Mouse (Mus musculus) yolk sac, embryonic 10.5 days (tissue): ENCODE measurements at regions not wholly inside any gene's neighbourhood (a gene's known extent, or its start where the extent isn't known, plus 50 kb on each side); places are given as distances from the start of the nearest gene placed in this dataset.
"Not testable (repeated sequence)": the region's sequence is repeated elsewhere in the genome, so short reads cannot be mapped to it uniquely, and the experiment has no call there.

Experiments
- DNase-seq: peaks from one replicate; pipeline ENCODE4 v3.0.0-alpha.2; 2017; ENCODE audit warnings: low spot score

DNA sequence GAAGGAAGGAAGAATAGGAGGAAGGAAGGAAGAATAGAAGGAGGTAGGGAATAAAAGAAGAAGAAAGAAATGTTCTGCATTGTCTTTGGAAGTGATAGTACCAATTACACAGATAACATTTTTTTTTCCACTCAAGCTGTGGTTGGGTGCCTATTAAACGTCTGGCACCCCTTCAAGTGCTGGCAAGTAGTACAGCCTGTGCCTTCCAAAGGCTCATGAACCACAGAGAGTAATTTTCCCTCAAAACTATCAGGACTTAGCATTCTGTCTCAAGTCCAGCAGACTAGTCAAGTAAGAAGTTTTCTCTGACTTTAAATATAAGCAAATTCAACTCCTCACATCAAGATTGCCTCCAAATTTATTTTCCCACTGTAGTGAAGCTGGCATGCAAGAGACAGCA, 321.0 kb upstream of the Klf6 start:
- no peak for DNase-seq

DNA sequence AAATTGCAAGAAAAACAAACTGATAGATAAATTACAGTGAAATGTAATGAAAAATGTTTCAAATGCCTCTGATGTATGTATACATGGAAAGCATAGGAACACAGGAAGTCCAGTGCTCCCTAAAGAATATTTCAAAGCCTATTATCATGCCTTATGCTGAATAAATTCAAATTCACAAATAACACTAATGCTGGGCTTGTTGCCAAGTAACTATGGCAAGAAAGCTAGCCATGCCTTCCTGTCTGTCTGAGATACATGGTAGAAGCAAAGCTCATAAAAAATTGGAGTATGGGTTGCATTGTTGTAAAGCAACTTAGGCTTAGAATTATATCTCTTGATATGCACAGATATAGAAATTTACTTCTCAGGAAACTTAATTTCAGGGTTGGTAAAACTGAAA, 315.8 kb upstream of the Klf6 start:
- no peak for DNase-seq

DNA sequence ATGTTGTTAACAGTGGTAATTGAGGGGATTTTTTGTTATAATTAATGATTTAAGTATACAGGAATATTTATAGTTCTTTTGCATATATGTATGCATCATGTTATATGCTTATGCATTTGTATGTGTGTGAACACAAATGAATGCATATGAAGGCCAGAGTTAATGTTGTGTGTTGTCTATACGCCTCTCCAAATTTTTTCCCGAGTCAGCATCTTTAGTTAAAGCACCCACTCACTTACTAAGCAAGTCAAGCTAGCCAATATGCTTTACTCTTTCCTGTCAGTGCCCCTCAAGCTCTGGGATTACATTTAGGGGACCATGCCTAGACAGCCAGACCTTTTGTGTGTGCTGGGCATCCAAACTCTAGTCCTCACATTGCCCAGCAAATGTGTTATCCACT, 315.3 kb upstream of the Klf6 start:
- no peak for DNase-seq

DNA sequence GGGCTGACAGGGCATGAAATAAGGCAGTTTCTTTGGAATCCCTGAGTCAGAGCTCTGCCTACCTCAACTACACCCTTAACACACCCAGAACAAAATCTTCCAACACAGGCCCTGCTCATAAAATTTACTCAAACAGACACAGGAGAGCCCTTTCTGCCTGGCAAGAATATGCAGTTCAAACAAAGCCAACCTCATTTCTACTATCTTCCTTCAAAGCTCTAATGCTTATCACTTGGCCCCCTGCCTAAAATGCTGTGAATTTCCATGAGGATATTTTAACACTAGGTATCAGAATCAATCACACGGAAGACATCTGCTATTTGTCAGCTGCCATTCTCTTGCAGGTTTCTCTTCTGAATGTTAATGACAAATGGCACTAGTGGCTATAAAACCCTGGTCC, 314.3 kb upstream of the Klf6 start:
- DNase-seq, result no peak

DNA sequence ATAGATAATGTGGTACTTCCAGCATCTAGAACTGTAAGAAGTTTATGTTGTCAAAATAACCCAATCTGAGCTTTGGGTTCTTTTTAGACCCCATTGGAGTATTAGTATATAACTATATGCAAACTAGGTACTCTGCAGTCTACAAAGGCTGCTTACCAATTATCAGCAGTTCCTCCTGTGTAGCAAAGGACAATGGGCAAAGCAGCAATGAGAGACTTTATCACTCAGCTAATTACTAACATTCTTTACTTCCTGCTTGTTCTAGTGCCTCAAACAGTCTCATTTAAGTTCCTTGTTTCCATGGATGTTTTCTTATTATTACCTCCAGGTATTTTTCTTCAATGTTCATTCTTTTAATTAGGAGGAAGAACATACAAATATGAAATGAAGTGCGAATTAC, 312.5 kb upstream of the Klf6 start:
- DNase-seq, result no peak

DNA sequence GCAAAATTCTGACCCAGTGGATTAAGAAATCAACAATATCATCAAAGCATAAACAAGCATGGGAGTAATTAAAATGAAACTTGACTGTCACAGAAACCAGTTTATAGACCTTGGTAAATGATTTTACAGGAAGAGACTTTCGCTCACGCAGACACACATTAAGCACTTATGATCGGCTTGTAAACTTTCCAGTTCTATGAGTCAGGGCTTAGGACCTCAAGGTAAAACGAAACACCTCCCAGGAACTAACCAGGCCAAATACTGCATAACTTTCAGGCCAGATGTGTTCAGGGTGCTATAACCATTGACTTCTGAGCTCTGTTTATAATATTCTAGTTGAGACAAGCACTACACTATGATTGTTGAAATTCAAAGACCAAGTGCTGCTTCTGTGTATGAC, 312.1 kb upstream of the Klf6 start:
- no peak for DNase-seq

DNA sequence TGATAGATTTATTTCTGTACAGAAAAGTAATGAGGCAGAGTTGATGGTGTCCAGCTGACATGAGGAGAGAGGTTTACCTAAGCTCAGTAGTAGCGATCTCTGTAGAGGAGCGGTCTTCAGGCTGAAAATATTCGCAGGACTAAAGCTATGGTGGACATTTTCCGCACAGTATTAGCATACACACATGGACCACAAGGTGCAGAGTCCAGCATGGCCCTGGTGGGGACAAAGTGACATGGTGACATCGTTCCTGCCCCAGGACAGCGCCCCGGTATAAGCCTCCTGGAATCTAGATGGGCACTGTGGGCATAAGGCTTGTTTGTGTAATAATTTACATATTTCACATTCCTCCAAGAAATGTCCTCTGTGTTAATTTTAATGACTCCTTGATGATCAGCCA, 311.5 kb upstream of the Klf6 start:
- no peak for DNase-seq

DNA sequence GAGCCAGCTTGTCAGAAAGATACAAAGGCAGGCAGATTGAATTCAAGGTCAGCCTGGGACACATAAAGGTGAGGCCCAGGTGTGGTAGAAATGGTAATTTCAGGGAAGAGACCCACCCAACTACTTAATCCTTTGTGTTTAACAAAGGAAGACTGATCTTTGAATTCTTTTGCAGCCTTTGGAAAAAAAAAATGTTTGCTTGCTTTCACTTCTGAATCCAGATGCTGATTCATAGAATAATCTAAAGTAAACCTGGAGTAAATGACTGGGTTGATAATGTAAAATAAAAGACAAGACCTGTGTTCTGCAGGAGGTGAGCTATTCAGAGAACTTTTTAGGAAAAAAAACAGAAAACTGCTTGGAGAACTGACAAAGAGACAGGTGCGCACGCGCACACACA, 310.9 kb upstream of the Klf6 start:
- DNase-seq, result no peak

DNA sequence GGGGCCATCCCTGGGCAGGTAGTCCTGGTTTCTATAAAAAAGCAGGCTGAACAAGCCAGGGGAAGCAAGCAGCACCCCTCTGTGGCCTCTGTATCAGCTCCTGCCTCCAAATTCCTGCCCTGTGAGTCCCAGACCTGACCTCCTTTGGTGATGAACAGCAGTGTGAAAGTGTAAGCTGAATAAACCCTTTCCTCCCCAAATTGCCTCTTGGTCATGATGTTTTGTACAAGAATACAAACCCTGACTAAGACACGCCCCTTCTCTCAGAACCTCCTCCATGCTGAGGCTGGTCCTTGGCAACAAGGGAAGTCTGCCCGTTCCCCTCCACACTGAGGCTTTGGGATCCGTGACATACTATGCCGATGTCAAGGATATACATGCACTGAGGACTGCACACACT, 310.2 kb upstream of the Klf6 start:
- DNase-seq, result no peak

DNA sequence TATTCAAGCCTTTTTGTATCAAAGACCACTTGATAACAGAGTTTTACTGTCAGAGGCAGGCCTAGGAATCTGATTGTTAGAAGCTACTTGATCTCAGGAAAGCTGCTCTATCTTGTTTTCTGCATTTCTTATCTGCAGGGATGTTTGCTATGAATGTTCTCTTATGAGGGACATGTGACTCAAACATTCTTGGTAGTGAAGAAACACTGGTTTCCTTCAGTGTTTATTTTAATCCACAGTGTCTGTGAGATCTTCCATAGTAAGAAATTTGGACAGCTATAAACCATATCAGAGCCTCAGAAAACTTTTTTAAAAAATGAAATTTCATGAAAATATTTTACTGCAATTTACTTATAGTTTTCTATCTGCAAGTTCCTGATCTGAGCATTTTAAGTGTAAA, 307.8 kb upstream of the Klf6 start:
- no peak for DNase-seq

DNA sequence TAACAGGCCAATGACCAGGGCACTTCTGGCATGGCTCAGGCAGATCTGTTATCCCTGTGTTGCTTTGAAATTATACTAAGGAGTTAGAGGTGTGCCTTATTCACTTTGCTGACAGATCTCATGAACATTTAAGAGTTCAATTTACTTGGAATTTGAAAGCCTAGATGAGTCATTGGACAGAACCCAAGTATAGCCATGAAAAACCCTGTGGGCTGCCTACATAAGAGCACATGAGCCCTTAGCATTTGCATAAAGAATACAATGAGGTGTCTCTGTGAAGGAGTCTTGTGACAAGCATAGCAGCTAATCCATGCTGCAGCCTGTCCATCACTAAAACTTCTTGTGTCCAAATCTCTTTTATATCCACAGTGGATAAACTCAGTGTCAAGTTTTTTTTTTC, 303.2 kb upstream of the Klf6 start:
- DNase-seq, result no peak

DNA sequence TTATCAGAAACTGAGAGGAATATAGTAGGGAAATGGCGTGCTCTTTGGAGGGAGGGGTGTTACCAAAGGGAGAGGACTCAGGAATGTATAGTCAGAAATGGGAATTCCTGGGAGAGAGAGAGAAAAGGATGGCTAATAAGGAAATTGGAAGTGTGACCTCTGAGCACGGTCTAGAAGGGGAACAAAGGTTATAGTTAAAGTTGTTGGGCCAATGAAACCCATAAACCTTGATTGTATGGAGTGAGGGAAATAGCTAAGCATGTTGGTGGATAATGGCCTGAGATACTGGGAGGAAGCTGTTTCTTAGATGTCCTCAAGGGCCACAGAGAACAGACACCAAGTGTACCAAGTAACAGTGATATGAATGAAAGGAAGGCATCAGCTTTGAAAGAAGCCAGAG, 294.8 kb upstream of the Klf6 start:
- DNase-seq, result no peak

DNA sequence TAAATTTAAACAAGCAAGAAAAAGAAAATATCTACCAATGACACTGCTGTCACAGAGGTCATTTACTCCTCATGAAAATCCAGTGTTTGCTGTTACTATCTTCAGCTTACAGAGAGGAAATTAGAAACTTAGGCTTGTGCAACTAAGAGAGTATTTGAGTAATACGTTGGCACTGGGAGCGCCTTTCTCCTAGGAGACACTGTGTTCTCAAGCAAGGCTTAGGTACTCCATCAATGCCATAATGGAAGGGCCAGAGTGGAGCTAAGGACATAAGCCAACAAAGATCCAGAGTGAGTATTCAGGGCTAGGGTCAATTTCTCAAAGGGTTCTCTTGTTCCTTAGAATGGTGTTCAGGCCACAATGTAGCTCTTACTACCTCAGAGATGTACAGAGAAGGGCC, 294.4 kb upstream of the Klf6 start:
- no peak for DNase-seq

DNA sequence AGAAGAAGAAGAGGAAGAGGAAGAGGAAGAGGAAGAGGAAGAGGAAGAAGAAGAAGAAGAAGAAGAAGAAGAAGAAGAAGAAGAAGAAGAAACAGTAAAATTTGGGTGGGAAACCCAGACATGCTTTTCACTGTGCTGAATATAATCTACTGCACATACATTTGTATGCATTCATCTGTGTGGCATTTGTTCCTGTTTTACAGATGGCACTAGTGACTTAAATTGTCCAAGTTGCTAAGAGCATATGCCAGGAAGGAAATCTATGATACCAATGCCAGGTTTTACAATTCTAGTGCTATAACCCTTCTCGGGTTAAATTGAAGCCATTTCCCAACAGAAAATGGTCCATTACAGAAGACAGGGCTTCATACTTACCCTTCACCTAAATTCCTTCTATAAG, 291.7 kb upstream of the Klf6 start:
- DNase-seq, result no peak

DNA sequence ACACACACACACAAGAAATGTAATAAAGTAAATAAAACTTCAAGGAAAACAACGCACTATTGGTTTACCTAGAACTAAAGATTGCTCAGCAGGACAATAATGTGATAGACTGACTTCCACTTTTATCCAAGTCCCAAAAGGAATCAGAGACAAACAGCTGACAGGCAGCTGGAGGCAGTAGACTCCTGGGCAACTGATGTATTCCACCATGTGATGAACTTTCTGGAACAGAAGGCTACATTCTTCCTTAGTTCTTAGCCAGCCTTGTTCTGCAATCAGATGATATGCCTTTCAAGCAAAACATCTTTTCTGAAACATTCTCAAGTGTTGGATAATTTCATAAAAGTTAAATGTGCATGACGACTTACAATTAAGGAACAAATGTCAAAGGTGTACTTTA, 290.9 kb upstream of the Klf6 start:
- DNase-seq, result no peak

DNA sequence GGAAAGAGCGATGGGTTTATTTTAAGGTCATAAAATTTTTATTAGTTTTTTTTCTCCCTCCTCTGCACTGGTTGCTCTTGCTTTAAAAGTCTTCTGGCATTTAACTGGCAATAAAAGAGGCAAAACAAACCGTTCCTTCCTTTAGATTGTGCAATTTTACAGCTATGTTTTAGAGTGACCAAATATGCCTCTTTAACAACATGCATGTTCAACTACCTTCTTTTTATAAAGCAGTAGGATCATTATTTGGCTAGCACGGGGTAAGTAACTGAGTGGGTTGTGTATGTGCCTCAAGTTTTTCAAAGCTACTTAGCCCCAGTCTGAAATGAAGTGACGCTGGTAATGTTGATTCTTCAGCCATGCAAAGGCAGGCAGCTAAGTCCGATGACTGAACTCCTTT, 284.7 kb upstream of the Klf6 start:
- DNase-seq, result no peak

DNA sequence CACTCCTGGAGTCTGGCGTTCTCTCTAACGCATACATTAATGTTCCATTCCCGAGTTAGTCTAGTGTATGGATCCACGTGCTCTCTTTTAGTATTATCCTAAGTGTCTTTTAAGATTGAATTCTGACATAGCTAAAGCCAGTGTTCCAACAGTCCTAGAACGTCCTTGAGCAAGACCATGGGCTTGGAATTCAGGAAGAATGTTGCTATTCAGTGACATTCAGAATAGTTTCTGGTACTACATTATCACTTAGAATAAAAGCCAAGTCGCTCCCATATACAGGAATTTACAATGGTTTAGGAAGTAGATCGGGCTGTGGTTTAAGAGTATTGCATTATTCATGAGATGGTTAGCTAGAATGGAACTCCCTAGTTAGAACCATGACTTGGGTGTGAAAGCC, 277.6 kb upstream of the Klf6 start:
- not testable (repeated sequence) for DNase-seq

DNA sequence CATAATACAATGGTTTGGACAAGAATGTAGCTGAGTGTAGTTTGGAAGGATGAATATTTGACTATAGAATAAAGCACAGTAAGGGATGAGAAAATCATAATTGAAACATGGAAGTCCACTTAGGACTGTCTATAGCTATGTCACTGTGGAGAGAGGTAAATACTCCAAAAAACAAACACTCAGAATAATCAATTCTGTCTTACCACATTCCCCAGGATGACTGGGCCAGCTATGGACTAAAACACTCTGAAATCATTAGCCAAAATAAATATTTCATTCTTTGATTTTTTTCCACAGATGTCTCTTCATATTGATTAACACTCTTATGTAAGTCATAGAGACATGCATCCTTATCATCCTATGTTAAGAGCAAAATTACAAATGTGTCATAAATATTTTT, 274.1 kb upstream of the Klf6 start:
- DNase-seq, result no peak

DNA sequence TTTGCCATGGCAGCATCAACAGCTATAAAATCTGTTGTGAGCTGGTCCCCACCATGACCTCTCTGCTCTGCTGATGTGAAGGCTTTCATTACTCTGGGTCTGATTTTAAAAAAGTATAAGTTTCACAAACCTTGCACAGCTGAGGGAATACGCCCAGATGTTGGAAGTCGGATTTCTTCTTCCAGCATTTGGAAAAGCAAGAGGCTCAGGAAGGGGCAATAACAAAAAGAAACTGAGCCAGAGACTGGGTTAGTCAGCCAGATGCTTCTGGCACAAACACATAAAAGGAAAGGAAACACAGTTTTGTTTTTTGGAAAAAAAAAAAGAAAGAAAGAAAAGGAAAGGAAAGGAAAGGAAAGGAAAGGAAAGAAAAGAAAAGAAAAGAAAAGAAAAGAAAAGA, 270.0 kb upstream of the Klf6 start:
- no peak for DNase-seq

DNA sequence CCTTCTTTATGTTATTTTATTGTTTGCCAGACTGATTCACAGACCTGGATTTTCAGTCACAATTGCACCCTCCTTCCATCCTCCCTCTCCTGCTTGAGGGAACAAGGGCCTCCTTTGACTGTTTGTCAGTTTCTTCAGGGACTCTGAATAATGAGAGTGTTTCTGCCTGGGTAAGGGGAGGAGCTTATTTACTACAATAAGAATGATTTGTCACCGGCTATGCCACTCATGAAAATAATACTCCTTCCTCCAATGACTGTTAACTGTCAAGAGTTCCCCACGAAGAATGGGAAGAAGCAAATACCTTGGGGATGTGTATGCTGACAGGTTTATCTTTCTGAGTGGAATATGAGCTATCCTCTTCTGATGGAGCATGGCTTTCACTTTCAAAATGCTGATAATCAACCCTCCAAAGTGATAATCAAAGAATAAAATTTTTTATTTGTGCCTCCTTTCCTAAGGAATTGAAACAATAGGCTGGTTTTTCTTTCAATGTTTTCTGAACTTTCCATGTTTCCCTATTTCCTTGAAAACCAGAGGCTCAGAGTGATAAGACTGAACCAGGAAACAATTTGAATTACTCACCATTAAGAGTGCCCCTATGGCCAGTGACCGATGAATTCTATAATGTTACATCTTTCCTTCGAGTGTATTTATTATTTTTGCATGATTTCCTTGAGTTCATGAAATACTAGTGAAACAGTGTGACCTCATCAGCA, 269.3 kb upstream of the Klf6 start:
- DNase-seq, result no peak

DNA sequence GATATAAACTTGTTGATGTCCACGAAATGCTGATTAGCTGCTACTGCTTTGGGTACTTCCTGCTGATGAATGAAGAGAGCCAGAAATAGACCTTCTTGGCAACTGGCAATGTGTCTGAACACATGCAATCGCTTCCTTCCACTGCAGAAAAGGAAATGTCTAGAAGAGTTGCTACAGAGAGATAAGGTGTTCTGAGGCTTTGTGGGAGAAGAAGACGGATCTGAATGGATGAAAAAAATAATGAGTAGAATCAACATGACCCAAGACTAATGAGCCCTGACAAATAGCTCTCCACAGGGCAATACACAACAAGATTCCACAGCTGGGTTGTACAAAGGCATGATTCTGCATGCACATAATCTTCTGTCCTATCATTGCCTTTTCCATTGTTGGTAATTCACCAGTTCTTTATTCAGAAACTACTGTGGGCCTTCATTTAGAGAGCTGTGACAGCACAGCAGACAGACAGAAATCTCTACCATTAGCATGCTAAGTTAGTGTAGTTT, 268.7 kb upstream of the Klf6 start:
- DNase-seq, result no peak

DNA sequence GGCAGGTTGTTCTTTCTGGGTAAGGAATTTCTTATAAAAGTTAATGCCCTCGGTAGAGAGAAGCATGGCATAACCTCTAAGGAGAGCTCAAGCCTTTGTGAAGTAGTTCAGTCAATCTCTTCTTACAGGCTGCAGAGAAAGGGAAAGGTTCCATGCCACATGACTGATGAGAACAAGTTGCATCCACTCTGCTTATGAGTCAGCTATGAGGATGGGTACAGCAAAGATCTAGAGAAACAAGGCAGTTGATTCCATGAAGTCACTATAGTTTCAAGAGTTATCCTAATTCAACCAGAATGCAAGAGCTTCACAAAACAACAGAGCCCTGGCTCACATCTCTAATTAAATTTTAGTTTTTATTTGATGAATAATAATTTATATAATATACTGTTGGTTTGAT, 259.6 kb upstream of the Klf6 start:
- no peak for DNase-seq

DNA sequence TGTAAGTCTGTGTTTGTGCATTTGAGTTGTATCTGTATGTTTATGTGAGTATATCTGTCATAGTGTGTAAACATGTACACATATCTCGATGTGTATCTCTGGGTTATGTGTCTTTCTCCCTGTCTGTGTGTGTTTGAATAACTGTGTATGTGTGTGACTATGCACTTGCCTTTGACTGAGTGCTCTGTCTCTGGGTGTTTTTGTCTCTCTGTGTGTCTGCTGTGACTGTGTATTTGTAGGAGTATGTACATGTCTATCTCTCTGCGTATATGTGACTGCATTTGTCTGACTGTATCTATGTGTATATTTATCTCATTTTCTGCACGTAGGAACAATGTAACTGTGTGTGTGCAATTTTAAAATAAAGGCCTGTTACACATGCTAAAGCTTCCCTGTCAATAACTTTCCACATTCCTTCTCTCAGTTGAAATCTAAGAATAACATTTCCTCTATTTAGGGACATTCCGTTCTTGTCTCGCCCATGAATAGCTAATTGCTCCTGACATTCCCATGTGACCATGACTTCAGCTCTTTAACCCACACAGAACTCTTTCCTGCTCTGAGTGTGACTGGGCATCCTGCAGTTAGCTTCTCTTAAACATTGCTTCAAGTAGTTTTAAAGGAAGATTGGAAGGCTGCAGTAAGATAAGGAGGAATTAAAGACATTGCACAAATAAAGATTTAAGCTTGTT, 257.2 kb upstream of the Klf6 start:
- no peak for DNase-seq

DNA sequence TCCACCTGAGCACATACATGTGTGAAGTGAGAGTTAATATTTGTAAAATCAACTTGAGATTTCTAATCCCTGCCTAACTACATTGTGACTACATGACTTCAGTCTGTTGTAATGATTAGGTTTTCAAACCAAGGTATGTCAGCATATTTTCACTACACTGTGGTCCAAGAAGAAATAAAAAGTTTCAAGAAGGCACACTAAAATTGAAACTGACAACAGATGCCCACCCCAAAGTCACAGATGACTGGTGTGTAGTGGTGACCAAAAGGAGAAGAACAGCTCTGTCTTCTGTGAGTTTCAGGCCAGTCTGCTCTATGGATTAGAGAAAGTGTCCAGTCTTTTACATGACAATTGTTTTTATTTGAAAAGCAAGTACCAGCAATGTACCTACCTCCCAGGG, 255.9 kb upstream of the Klf6 start:
- DNase-seq, result no peak
